Mouse (Mus musculus) macrophage (primary cell): ENCODE measurements around the gene Irx5. TPM values are rescaled to one million over a fixed set of nuclear protein-coding genes. Genes with fewer than 3 reads are reported as not detected.

ENCODE experiments used
- H3K27ac ChIP-seq: fragments of 350-480 bp; formaldehyde crosslinking; 2 replicates; pipeline ENCODE4 v1.9.0; 2021
- H3K36me3 ChIP-seq: fragments of 350-480 bp; formaldehyde crosslinking; 2 replicates; pipeline ENCODE4 v1.9.0; 2021; ENCODE audit errors: inconsistent target
- H3K4me3 ChIP-seq: fragments of 350-480 bp; formaldehyde crosslinking; 2 replicates; pipeline ENCODE4 v1.9.0; 2021; ENCODE audit errors: inconsistent target
- H3K79me2 ChIP-seq: fragments of 350-480 bp; formaldehyde crosslinking; 2 replicates; pipeline ENCODE4 v1.9.0; 2021; ENCODE audit errors: inconsistent target
- WGBS: methylation state at CpG from one replicate; pipeline ENCODE4 v1.1.7; 2026; ENCODE audit warnings: inconsistent platforms; ENCODE audit not compliant: missing documents; 5-methylcytosine and 5-hydroxymethylcytosine counted together
- polyA plus RNA-seq: library from polyadenylated mRNA; stranded (reverse); fragments of 250-400 nt; gene quantifications from 3 replicates; pipeline ENCODE4 v1.2.4, GENCODE M21; 2018; ENCODE audit warnings: inconsistent platforms
- total RNA-seq, 78 experiments: library from RNA; depleted of rRNA; stranded (reverse); fragments of 250-400 nt; gene quantifications; 1 replicate in 9 of 78; 2 replicates in 24 of 78; 3 replicates in 43 of 78; 4 replicates in 2 of 78; pipeline ENCODE4 v1.2.4; 2018; ENCODE audit warnings: inconsistent platforms in 56 of 78

The Irx5 gene
- under 1 TPM in 1 of 26 experiments, not detected in 25; 0.25 TPM for total RNA-seq (2018; cell fraction: chromatin; rRNA removed)
- under 1 TPM in 2 of 26 experiments, not detected in 24; 0.04 to 0.05 TPM for total RNA-seq (2018; cell fraction: cytosol; rRNA removed)
- not detected for total RNA-seq (2018; cell fraction: nucleus; rRNA removed)
- polyA plus RNA-seq = not detected in 3 replicates

GRCm38 (mm10) chr8:92357398-92357981 is at the start of gene Irx5:
Irx5 (plus strand) TSS chr8:92357625.
- WGBS = 0% methylated on average over 43 of the region's 47 CpGs
- H3K36me3 ChIP-seq = no peaks in the 10 kb centered on the region
- no peak within 1 kb of the TSS for H3K27ac ChIP-seq
- H3K4me3 ChIP-seq = peak within 1 kb of the TSS; percentile 20; the same call in 1 of the 2 replicates
- no peaks in the 10 kb centered on the region for H3K79me2 ChIP-seq

- no peaks in the 10 kb centered on the region for H3K36me3 ChIP-seq
- no peak overlapping the region for H3K27ac ChIP-seq
- no peaks in the 10 kb centered on the region for H3K79me2 ChIP-seq
- WGBS = 64% methylated on average over 7 of the region's 7 CpGs
- no peak overlapping the region for H3K4me3 ChIP-seq
Observed at GRCm38 (mm10) chr8:92312178-92312577, 45.2 kb upstream of the Irx5 start.

GRCm38 (mm10) chr8:92313707-92314106 is 43.7 kb upstream of the Irx5 start:
- H3K36me3 ChIP-seq = no peaks in the 10 kb centered on the region
- WGBS = 90% methylated on average over 3 of the region's 3 CpGs
- no peak overlapping the region for H3K4me3 ChIP-seq
- H3K27ac ChIP-seq = no peak overlapping the region
- no peaks in the 10 kb centered on the region for H3K79me2 ChIP-seq

- Histone ChIP-seq H3K4me3 (no peak overlapping the region), H3K79me2 (no peaks in the 10 kb centered on the region), H3K36me3 (no peaks in the 10 kb centered on the region), H3K27ac (no peak overlapping the region)
- 87% methylated on average over 7 of the region's 7 CpGs for WGBS
Observed at GRCm38 (mm10) chr8:92323751-92324150, 33.7 kb upstream of the Irx5 start.

- 94% methylated on average over 2 of the region's 2 CpGs for WGBS
- Histone ChIP-seq H3K27ac (no peak overlapping the region), H3K4me3 (no peak overlapping the region), H3K79me2 (no peaks in the 10 kb centered on the region), H3K36me3 (no peaks in the 10 kb centered on the region)
Observed at GRCm38 (mm10) chr8:92327176-92327575, 30.2 kb upstream of the Irx5 start.

- Histone ChIP-seq H3K79me2 (no peaks in the 10 kb centered on the region), H3K36me3 (no peaks in the 10 kb centered on the region), H3K4me3 (no peak overlapping the region), H3K27ac (no peak overlapping the region)
- WGBS = 25% methylated on average over 2 of the region's 4 CpGs
Observed at GRCm38 (mm10) chr8:92329273-92329672, 28.2 kb upstream of the Irx5 start.

- 76% methylated on average over 3 of the region's 3 CpGs for WGBS
- H3K36me3 ChIP-seq = no peaks in the 10 kb centered on the region
- H3K4me3 ChIP-seq = no peak overlapping the region
- H3K79me2 ChIP-seq = no peaks in the 10 kb centered on the region
- H3K27ac ChIP-seq = no peak overlapping the region
Observed at GRCm38 (mm10) chr8:92331811-92332210, 25.6 kb upstream of the Irx5 start.

- H3K4me3 ChIP-seq = no peak overlapping the region
- no peaks in the 10 kb centered on the region for H3K79me2 ChIP-seq
- no peaks in the 10 kb centered on the region for H3K36me3 ChIP-seq
- 89% methylated on average over 8 of the region's 8 CpGs for WGBS
- H3K27ac ChIP-seq = no peak overlapping the region
Observed at GRCm38 (mm10) chr8:92333406-92333805, 24.0 kb upstream of the Irx5 start.

- no peak overlapping the region for H3K27ac ChIP-seq
- H3K36me3 ChIP-seq = no peaks in the 10 kb centered on the region
- no peaks in the 10 kb centered on the region for H3K79me2 ChIP-seq
- no peak overlapping the region for H3K4me3 ChIP-seq
- 97% methylated on average over 7 of the region's 7 CpGs for WGBS
Observed at GRCm38 (mm10) chr8:92335079-92335478, 22.3 kb upstream of the Irx5 start.

GRCm38 (mm10) chr8:92336041-92336440 is 21.4 kb upstream of the Irx5 start:
- WGBS = 89% methylated on average over 6 of the region's 6 CpGs

GRCm38 (mm10) chr8:92343544-92343943 is 13.9 kb upstream of the Irx5 start:
- no peak overlapping the region for H3K27ac ChIP-seq

More at GRCm38 (mm10) chr8:92336041-92336440, 21.4 kb upstream of the Irx5 start:
- H3K79me2 ChIP-seq = no peaks in the 10 kb centered on the region
- H3K27ac ChIP-seq = no peak overlapping the region
- H3K36me3 ChIP-seq = no peaks in the 10 kb centered on the region
- no peak overlapping the region for H3K4me3 ChIP-seq

GRCm38 (mm10) chr8:92349898-92350486 is 7.4 kb upstream of the Irx5 start:
- Histone ChIP-seq H3K4me3 (no peak overlapping the region), H3K36me3 (no peaks in the 10 kb centered on the region), H3K79me2 (no peaks in the 10 kb centered on the region), H3K27ac (no peak overlapping the region)
- WGBS = 93% methylated on average over 11 of the region's 11 CpGs

More at GRCm38 (mm10) chr8:92343544-92343943, 13.9 kb upstream of the Irx5 start:
- no peak overlapping the region for H3K4me3 ChIP-seq
- 95% methylated on average over 4 of the region's 4 CpGs for WGBS
- no peaks in the 10 kb centered on the region for H3K79me2 ChIP-seq
- H3K36me3 ChIP-seq = no peaks in the 10 kb centered on the region

GRCm38 (mm10) chr8:92353405-92353804 is 4.0 kb upstream of the Irx5 start:
- 56% methylated on average over 6 of the region's 6 CpGs for WGBS
- Histone ChIP-seq H3K4me3 (no peak overlapping the region), H3K27ac (no peak overlapping the region), H3K79me2 (no peaks in the 10 kb centered on the region), H3K36me3 (no peaks in the 10 kb centered on the region)

GRCm38 (mm10) chr8:92354536-92355482 is 2.6 kb upstream of the Irx5 start:
- Histone ChIP-seq H3K79me2 (no peaks in the 10 kb centered on the region), H3K4me3 (peak overlapping the region; percentile 39), H3K36me3 (no peaks in the 10 kb centered on the region), H3K27ac (no peak overlapping the region)
- 24% methylated on average over 22 of the region's 22 CpGs for WGBS
